Mouse (Mus musculus) liver, embryonic 14.5 days (tissue): ENCODE results near the gene Kcnma1. TPM values are rescaled to one million over a fixed set of nuclear protein-coding genes. Genes with fewer than 3 reads are reported as not detected.

Experiments
- ATAC-seq: fragments of 200-750 bp; cut with Nextera tagmentation; 2 replicates; pipeline ENCODE4 v1.8.0; 2017; ENCODE audit warnings: moderate number of reproducible peaks, mild to moderate bottlenecking, moderate library complexity; ENCODE audit not compliant: insufficient read depth
- DNase-seq, 3 experiments: peaks; one replicate each; pipeline ENCODE4 v3.0.0-alpha.2; 2012 to 2013; ENCODE audit warnings: low read depth in 3 of 3, low spot score in 3 of 3
- H3K27ac ChIP-seq: fragments of 300-500 bp; sonication (generic); 2 replicates; pipeline ENCODE4 v1.5.1; 2014; ENCODE audit warnings: moderate library complexity, mild to moderate bottlenecking, control low read depth, inconsistent platforms
- H3K27me3 ChIP-seq: fragments of 300-500 bp; sonication (generic); 2 replicates; pipeline ENCODE4 v1.6.1; 2014; ENCODE audit warnings: mild to moderate bottlenecking, low read length, moderate library complexity; ENCODE audit not compliant: control insufficient read depth, insufficient read depth
- H3K36me3 ChIP-seq: fragments of 300-500 bp; sonication (generic); replicated peaks from 2 replicates; pipeline ENCODE4 v1.6.1; 2014; ENCODE audit warnings: low read depth; ENCODE audit not compliant: control insufficient read depth, insufficient read depth
- H3K4me1 ChIP-seq, 2 experiments: fragments of 200-500 bp in 1 of 2; fragments of 300-500 bp in 1 of 2; sonication (generic) in 1 of 2; replicated peaks; 2 replicates each; pipeline ENCODE4 v1.6.1; 2012 to 2014; ENCODE audit warnings: antibody characterized with exemption in 1 of 2, inconsistent platforms in 1 of 2, low read length in 1 of 2; ENCODE audit not compliant: control insufficient read depth in 2 of 2, insufficient read depth in 2 of 2
- H3K4me2 ChIP-seq: fragments of 300-500 bp; sonication (generic); 2 replicates; pipeline ENCODE4 v1.6.1; 2014; ENCODE audit warnings: low read depth, mild to moderate bottlenecking, control low read depth, moderate library complexity
- H3K4me3 ChIP-seq, 2 experiments: fragments of 200-500 bp in 1 of 2; fragments of 300-500 bp in 1 of 2; sonication (generic) in 1 of 2; 2 replicates each; pipeline ENCODE4 v1.5.1; 2012 to 2014; ENCODE audit warnings: low read depth in 2 of 2, low read length in 2 of 2, mild to moderate bottlenecking in 2 of 2, control low read depth in 1 of 2, inconsistent platforms in 1 of 2, moderate library complexity in 1 of 2; ENCODE audit not compliant: insufficient read depth in 1 of 2
- H3K9ac ChIP-seq: fragments of 300-500 bp; sonication (generic); replicated peaks from 2 replicates; pipeline ENCODE4 v1.6.1; 2014; ENCODE audit warnings: mild to moderate bottlenecking, control low read depth, moderate library complexity
- H3K9me3 ChIP-seq: fragments of 300-500 bp; sonication (generic); 2 replicates; pipeline ENCODE4 v1.6.1; 2016; ENCODE audit warnings: low read length, mixed read lengths; ENCODE audit not compliant: control insufficient read depth
- CTCF ChIP-seq: IDR thresholded peaks from 2 replicates; pipeline ENCODE4 v1.5.1; 2016; ENCODE audit warnings: antibody characterized with exemption, low read depth, control low read depth
- EP300 ChIP-seq: IDR thresholded peaks from 2 replicates; pipeline ENCODE4 v1.6.1; 2016; ENCODE audit warnings: antibody characterized with exemption, low read depth
- WGBS: fragments of 180-500 bp; shearing (Covaris S2); extraction: QIAGEN DNeasy Blood & Tissue Kit; methylation state at CpG from one replicate; pipeline ENCODE4 v1.1.7; 2014; ENCODE audit not compliant: insufficient replicate concordance; 5-methylcytosine and 5-hydroxymethylcytosine counted together
- polyA plus RNA-seq, 2 experiments: library from polyadenylated mRNA; depleted of rRNA in 1 of 2; stranded (reverse) in 1 of 2; unstranded in 1 of 2; fragments of >200 nt; fragmentation: Nextera tagmentation in 1 of 2; extraction: Ambion mirVana in 1 of 2; gene quantifications; 2 replicates each; pipeline versions ENCODE4 v1.2.1 to v1.2.3; 2012 to 2014

Gene Kcnma1
- polyA plus RNA-seq, 2 experiments = 0.03 TPM; not detected in 1

DNA sequence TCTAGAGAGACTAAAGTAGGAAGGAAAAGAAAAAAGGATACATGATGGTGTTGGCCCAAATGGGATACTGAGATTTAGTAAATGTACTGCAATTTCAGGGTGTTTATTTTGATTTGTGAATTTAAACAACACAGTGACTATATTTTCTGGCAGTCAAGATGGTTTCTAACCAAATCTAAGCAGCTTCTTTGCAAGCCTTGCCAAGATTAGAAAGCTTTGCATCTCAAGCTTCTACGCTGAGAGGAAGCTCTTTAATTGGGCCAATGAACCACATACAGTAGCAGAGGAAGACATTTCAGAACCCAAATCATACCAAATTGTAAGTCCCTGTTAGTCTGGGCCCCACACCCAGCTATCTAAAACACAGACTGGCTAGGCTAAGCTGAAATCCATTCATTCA, 527.6 kb downstream of the Kcnma1 start:
- no peaks in the 10 kb centered on the region for H3K4me1 ChIP-seq
- H3K9me3 ChIP-seq = no peaks in the 10 kb centered on the region
- DNase-seq (no peak), ATAC-seq (no peak)
- TF ChIP-seq CTCF (no peak), EP300 (no peak)
- no peak overlapping the region for H3K9ac ChIP-seq
- no peak overlapping the region for H3K27ac ChIP-seq
- no peaks in the 10 kb centered on the region for H3K36me3 ChIP-seq
- H3K4me3 ChIP-seq = no peak overlapping the region
- 62% methylated on average over 1 of the region's 1 CpGs for WGBS
- H3K4me2 ChIP-seq = no peak overlapping the region
- H3K27me3 ChIP-seq = no peaks in the 10 kb centered on the region

DNA sequence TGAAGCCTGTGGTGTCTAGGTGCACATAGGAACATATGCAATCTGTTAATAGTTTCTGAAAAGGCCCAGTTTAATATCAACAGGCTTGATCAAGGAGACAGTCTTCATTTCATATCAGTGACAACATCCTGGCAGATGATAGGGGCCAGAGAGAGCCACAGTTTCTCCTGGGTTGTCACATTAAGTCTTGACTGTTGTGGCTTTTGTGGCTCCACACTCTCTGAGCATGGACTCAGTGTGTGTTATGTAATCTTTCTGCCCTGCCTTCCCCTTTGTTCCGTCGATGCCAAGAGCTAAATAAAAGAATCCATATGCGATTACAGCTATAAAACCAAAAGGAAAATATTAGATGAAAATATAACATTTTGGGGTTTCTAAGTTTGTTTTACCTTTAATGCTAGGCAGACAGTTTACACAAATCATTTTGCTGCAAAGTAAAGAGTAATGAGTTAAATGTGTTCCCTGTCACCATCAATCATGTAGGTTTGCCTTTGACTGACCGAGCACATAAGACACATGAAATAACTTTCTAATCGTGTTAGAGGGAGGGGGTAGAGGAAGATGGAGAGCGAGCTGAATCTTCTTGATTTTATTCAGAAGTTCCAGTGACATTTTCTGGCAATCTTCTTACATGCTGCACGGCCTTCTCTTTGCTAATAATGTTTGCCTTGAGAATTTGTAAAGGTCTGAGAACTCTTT, 528.3 kb downstream of the Kcnma1 start:
- H3K27ac ChIP-seq = no peak overlapping the region
- H3K27me3 ChIP-seq = no peaks in the 10 kb centered on the region
- no peak overlapping the region for H3K4me3 ChIP-seq
- H3K4me1 ChIP-seq = no peaks in the 10 kb centered on the region
- DNase-seq (no peak), ATAC-seq (no peak)
- H3K36me3 ChIP-seq = no peaks in the 10 kb centered on the region
- H3K9me3 ChIP-seq = no peaks in the 10 kb centered on the region
- no peak overlapping the region for H3K4me2 ChIP-seq
- WGBS = 34% methylated on average over 7 of the region's 7 CpGs
- no peak for TF ChIP-seq EP300
- no peak for TF ChIP-seq CTCF
- H3K9ac ChIP-seq = no peak overlapping the region

- H3K9ac ChIP-seq = no peak overlapping the region
- H3K27ac ChIP-seq = no peak overlapping the region
- H3K4me2 ChIP-seq = no peak overlapping the region
- no peak for TF ChIP-seq EP300
- TF ChIP-seq CTCF = no peak
- WGBS = 58% methylated on average over 4 of the region's 4 CpGs
- no peak for DNase-seq
- ATAC-seq = no peak
- no peaks in the 10 kb centered on the region for H3K9me3 ChIP-seq
- H3K36me3 ChIP-seq = no peaks in the 10 kb centered on the region
- H3K4me1 ChIP-seq = no peaks in the 10 kb centered on the region
- no peak overlapping the region for H3K4me3 ChIP-seq
- no peaks in the 10 kb centered on the region for H3K27me3 ChIP-seq
These were observed 539.2 kb downstream of the Kcnma1 start for GRCm38 (mm10) chr14:23475129-23475528.

- H3K4me1 ChIP-seq = no peaks in the 10 kb centered on the region
- no peak overlapping the region for H3K27ac ChIP-seq
- no peaks in the 10 kb centered on the region for H3K27me3 ChIP-seq
- H3K4me2 ChIP-seq = no peak overlapping the region
- no peak overlapping the region for H3K4me3 ChIP-seq
- no peak for ATAC-seq
- H3K36me3 ChIP-seq = no peaks in the 10 kb centered on the region
- DNase-seq = no peak
- 68% methylated on average over 2 of the region's 2 CpGs for WGBS
- TF ChIP-seq CTCF (no peak), EP300 (no peak)
- no peak overlapping the region for H3K9ac ChIP-seq
- no peaks in the 10 kb centered on the region for H3K9me3 ChIP-seq
These were observed 544.2 kb downstream of the Kcnma1 start for GRCm38 (mm10) chr14:23470071-23470470.

DNA sequence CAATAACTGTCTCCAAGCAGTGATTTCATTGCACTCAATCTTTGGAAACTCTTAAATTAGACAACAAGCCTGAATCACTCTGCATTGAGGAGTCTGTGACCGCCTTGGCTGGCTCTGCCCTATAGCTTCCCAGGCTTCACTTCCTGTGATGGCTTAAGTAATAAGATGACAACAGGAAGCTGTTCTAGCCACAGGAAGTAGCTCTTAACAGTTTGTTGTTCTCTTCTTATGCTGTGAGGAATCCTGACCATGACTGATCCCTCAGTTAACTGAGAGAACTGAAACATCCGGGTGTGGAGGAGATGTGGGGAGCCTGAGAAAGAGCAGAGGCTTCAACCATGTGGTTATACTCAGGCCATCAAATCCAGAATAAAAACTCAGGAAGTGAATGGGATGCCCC, 549.2 kb downstream of the Kcnma1 start:
- TF ChIP-seq EP300 (no peak), CTCF (no peak)
- WGBS = 13% methylated on average over 2 of the region's 2 CpGs
- Histone ChIP-seq H3K36me3 (no peaks in the 10 kb centered on the region), H3K4me2 (no peak overlapping the region), H3K9ac (no peak overlapping the region), H3K27me3 (no peaks in the 10 kb centered on the region), H3K4me3 (no peak overlapping the region), H3K27ac (no peak overlapping the region), H3K9me3 (no peaks in the 10 kb centered on the region), H3K4me1 (no peaks in the 10 kb centered on the region)
- ATAC-seq (no peak), DNase-seq (no peak)
